Mouse (Mus musculus) heart, adult 18-20 months (tissue): ENCODE measurements at regions not wholly inside any gene's neighbourhood (a gene's known extent, or its start where the extent isn't known, plus 50 kb on each side); places are given as distances from the start of the nearest gene placed in this dataset.

Source experiments
- DNase-seq, 2 experiments: peaks; one replicate each; pipeline ENCODE4 v3.0.0; 2021 to 2022; ENCODE audit warnings: mixed read lengths in 1 of 2

DNA sequence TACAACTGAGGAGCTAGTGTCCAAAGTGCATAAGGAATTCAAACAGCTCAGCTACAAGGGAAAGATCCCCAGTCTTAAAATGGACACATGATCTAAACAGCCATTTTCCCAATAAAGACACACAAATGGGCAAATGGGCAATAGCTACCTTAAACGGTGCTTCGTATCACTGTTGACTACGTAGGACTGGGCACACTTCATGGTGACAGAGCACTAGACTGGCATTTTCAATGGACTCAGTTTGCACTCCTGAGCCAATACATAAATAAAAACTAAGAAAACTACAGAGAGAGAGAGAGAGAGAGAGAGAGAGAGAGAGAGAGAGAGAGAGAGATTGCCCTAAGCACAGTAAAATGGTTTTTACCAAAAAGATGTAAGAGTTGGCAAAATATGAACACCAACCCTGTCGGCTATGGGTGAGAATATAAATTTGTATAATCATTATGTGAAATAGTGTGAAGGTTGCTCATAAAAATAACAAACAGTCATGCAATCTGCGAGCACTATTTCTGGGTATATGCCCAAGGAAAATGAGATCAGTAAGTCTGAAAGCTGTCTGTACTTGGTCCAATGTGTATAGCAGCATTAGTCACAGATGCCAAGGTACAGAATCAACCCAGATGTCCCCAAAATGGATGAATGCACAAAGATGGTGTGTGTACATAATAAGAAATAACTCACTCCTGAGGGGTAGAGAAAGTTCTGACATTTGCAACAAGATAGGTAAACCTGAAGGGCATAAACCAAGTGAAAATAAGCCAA lies 312.9 kb upstream of the Clec14a start:
- no peak for DNase-seq

DNA sequence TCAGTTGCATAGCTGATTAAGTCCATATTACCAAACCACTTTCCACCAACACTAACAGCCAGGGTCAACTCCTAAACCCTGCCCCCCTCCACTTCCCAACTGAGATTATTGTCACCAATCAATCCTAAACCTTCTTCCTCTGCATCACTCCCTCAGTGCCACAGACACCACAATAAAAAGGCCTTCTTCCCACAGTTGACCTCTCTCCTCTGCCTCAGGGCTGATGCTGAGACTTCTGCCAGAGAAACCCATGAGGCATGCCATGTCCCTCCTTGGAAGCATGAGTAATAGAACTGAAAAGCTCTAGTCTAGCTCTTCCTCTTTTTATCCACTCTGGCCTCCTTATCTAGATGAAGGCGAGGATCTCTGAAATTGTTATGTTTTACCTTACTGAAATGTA lies 300.0 kb upstream of the Clec14a start:
- DNase-seq, result no peak

DNA sequence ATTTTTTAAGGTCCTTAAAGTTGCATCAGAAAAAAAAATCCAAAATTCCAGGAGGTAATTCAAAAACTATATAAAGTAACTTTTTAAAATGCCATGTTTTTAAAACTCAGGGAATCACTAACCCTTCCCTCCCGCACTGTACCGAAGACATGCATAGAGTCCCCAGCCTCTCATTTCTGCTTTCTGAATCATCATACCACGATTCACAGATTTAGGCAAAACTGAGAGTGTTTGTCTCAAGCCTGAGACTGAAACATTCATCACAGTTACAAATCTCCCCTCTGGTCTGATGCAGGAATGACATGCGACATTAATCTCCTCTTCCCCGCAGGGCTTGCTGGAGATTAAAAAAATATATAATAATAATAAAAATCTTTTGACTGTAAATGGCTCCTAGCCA lies 291.8 kb upstream of the Clec14a start:
- no peak for DNase-seq

DNA sequence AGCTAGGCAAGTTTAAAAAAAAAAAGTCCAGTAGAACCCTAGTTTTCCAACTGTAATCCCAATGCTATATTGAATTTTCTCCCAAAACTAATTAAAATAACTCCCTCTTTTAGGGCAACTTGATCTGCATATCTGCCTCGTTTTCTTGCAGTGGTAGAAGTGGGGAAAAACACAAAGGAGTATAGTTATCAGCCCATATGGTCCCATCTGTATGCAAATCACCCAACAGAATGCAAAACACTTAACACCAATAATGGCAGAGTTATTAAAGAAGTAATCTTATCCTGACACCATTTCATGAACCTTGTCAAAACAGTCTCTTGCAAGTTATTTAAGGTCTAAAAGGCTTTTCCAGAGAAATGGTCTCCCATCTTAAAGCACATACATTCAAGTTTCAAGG lies 290.7 kb upstream of the Clec14a start:
- DNase-seq, result no peak

DNA sequence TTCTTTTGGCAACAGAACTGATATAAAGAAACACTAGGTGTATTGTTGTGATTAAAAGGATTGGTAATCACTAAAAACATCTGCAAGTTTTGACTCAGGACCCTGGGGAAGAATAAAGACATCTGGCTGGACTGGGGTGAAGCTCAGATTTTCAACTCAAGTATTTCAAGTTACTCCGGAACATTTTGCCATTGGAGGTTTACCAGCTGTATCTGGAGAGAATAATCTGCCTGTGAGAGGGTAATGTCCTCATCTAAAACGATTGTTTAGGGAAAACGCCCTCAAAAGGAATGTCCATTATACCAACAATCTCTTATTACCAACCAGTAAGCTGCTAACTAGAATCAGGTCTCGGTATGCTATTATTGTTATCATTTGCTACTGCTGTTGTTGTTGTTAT lies 288.2 kb upstream of the Clec14a start:
- no peak for DNase-seq

DNA sequence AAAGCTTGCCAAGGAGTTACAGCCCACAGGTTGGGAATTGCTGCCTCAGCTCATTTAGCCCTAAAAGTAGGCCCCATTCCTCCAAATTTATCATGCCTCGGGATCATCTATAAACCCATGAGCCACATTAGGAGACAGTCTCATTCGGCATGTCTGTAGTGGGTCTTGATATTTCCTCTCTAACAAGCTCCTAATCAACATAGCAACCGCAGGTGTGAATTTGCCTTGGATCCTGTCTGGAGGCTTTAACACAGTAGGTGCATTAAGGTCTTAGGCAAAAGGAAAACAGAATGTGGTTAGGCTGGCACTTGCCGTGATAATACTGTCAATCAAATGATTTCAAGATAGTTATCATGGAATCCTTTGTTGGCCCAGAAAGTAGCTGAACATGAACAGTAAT lies 287.7 kb upstream of the Clec14a start:
- DNase-seq, result no peak

DNA sequence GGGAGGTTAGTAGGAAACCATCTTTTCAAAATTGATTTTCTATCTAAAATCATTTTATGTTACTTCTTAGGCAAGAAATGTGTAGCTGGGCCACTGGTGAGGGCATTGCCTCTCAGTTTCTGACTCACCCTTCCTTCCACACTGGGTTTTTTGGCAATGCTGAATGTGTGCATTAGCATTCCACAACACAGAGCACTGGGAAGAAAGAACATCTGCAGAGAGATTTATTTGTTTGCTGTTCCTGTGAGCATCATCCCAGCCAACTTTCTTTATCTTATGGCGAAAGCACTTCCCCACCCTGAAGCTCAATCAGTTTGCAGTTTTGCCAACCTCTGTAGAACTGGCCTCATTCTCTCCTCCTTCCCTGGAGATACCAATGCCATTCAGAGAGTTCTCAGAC lies 287.0 kb upstream of the Clec14a start:
- DNase-seq, result peak in 1 of 2 experiments; percentile 25

DNA sequence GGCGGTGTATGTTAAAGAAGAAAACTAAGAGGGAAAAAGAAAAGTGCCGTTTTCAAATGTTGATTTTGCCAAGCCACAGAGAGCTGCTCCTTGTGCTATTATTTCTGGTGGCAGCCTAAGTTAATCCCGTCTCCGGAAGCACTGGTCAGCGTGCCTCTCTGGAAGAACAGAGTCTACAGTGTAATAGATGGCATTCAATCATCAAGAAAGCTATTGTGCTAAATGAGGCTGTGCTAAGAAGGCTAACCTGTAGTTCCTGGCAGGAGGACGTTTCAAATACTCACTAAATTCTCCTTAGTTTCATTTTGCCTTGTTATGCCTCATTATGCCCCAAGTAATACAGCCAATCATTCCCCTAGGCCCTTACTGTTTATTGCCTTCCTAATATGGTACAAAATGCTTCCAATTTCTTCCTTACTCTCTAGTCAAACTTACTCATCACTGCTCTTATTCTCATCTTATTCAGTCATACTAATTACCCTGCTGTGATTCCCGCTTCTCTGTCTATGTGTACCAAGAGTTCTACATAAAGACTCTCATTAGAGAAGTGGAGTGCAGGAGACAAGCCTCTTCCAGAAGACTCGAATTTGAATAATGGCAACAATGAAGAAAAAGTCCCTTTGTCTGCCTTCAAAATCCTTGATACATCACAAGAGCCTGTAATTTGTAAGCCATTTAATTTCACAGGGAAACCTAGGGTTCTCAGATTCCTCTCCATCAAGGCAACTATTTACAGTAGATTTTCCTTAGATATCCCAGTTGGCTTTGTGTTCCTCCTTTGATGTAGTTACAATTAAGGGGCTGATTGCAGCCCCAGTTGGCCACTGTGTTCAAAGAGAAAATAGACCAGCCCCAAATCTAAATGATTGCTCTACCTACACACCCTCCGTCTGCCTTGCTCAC lies 282.0 kb upstream of the Clec14a start:
- no peak for DNase-seq

DNA sequence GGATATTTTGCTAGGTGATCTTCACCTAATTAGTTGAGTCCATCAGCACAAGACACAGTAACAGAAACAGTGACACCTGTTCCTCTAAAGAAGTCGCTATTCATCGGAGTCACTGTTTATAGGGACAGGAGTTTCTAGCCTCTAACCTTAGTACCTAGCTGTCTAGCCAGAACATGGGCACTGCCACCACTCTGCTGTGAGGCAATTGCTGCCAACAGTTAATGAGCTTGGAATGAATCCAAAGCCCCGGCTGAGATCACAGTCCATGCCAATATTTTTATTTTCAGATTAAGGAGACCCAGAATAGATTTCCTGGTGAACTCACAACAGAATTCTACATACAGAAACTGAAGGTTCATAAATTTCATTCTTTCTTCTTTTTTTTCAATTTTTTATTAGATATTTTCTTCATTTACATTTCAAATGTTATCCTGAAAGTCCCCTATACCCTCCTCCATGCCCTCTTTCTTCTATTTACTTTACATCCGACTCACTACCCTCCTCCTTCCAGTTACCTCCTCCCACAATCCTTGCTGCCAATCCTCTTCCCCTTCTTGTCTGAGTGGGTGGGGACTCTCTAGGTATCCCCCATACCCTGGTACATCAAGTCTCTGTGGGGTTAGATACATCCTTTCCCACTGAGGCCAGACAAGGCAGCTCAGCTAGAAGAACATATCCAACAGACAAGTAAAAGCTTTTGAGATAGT lies 276.9 kb upstream of the Clec14a start:
- peak; percentile 60 to 70 for DNase-seq

DNA sequence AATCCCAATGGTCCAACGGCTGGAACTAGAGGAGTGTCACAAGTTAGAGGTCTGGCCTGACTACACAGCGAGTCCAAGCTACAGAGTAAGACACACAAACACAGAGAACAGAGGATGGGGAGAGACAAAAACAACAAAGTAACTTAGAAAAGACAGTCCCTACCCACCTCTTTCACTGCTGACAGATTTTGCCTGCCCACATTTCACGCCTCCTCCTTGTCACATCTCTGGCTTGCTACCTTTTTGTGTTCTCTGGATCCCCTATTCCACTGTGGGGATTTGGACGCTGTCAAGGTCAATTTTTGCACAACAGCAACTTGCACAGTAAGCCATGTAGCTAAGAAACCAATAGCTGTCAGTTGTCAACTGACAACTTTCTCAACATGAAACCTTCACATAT lies 275.8 kb upstream of the Clec14a start:
- peak in 1 of 2 experiments; percentile 8 for DNase-seq

DNA sequence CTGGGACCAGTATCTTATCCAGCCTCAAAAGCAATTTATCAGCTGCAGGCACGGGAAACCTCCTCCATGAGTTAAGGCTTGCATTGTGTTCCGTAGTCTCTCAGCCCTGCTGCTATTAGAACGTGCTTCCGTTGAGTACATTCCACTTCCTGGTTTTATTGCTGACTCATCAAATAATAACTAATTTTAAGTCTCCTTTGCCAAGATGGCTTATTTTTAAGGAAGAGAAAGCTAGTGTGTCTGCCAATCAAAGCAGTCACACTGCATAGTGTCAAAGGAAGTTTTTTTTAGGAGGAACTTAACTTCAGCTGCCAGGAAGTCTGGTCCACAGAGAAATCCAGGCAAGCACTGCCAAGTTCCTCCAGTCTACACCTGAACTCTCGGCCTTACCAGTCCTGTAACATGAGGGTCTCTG lies 269.2 kb upstream of the Clec14a start:
- peak; percentile 37 to 68 for DNase-seq

DNA sequence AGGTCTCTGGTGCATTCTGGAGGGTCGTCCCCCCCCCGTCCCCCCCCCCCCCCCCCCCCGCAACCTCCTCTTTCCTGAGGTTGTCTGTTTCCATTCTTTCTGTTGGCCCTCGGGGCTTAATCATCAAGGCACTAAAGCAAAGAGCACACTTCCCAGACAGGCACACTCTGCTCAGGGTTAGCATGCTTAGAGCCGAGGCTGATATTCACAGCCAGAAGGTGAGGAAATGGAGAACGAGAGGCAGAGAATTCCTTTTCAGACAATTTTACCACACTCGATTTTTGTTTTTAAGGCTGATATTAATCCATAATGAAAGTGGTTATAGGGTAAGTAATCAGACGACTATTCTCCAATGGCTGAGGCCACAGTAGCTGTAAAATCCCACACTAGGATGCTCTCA lies 268.7 kb upstream of the Clec14a start:
- no peak for DNase-seq

DNA sequence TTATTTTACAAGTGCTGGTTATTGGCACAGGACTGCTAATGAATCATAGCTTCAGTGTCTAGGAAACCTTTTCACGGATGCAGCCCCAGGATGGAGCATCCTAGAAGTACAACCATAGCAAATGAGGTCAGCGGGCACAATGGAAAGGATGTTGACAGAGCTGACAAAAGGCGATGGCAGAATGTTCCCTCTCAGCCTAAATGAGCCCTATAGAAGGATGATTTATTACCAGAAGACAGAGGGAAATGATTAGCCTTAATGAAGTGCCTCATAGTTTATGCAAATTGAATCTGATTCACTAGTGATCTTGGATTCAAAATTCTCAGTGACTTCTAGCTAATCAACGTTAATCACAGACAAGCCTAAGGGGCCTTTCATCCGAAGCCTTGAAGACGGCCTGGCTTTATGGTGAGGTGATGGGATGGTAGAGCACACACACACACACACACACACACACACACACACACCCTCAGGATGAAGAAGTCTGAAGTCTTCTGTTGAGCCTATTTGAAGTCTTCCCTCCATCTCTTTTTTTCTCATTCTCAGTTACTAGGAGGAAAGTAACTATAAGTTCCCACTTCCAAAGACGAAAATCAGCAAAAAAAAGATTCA lies 267.4 kb upstream of the Clec14a start:
- DNase-seq, result no peak

DNA sequence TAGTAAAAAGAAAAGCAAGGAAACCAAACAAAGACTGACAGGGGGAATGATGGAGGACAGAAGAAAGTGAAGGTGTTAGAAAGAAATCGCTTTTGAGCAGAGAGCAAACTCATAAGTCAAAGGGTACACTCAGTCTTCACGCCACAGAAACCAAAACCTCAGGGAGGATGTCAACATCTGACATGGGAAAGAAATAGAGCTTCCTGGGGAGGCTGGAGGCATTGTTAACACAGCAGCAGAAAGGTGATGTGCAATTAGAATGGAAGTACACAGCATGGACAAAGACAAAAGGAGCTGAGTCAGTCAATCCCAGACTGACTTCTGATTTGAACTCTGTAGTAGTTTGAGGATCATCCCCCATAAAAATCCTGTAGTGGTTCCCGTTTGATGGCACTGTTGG lies 261.2 kb upstream of the Clec14a start:
- DNase-seq, result no peak

DNA sequence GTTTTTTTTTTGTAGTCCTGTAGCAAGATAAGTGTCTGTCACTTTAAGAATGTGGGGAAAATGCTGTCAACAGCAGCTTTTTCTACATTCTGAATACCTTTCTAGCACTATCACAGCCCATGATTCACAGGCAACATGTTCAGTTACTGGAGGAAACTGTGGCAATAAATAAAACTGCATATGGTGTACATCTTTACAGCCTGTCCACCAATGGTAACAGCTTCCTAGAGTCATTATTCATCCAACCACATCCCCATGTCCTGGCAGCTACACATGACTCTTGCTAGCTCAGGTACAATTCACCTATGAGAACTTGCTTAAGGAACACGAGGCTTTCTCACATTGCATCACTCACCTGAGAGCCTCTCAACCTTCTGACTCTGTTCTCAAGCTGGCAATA lies 247.7 kb upstream of the Clec14a start:
- DNase-seq, result no peak

DNA sequence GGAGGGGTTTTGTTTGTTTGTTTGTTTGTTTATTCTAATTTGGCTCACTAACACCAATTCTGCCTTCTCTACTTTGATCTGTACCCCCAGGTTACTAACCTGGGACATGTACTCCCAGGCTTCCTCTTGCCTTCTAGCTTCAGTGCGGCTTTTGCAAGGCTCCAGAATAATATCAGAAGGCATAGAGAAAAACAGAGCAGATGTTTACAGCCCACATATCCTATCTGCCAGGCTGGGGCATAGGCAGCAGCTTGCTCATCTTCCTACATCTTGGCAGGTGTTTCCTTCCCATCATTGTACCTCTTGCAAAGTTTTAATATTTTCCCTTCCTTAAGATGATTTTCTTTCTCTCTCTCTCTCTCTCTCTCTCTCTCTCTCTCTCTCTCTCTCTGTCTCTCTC lies 244.9 kb upstream of the Clec14a start:
- DNase-seq, result no peak

DNA sequence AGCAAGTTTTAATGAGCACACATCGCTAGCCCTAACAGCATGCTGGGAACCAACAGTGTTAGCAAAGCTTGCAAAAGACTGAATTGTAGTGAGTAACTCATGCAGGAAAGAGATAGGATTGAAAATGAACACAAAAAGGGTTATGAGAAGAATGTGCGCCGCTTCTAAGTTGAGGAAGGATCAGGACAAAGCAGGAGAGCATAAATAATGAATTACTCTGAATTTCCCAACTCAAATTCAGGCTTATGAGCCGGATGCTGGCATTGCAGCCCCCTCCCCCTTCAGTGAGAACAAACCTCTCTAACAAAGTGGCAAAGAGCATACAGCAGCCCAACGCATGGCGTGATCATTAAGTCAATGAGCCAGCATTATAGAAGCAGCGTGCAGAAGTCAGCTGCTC lies 243.6 kb upstream of the Clec14a start:
- no peak for DNase-seq

DNA sequence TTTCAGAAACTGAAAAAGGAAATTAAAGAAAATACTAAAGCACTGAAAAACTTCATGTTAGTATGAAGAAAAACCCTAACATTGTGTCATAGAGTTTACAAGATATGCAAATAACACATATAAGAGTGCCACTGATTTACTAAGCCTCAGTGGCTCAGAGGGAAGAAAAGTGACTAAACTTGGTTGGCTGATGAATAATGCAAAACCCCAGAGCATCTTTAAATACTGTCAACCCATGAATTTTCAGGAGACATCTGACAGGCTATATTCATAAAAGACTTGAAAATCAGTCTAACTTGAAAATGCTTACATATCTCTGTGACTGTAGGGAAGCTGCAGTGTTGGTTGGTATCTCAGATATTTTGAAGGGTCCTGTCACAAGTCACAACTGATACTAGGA lies 235.2 kb upstream of the Clec14a start:
- DNase-seq, result no peak

DNA sequence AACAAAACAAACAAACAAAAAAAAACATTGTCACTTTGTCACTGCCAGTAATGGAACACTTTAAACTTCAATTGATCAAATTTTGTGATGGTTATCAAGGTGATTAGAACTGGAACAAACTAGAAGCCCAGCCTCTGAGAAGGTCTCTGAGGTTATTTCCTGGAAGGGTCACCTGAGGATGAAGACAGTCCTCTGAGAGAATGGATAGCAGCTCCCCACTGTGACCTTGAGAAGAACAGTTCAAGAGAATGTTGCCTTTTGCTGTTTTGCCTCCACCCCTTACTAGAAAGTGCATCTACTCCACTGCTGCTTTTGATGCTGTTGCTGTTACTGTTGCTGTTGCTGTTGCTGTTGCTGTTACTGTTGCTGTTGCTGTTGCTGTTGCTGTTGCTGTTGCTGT lies 205.1 kb upstream of the Clec14a start:
- DNase-seq, result no peak

DNA sequence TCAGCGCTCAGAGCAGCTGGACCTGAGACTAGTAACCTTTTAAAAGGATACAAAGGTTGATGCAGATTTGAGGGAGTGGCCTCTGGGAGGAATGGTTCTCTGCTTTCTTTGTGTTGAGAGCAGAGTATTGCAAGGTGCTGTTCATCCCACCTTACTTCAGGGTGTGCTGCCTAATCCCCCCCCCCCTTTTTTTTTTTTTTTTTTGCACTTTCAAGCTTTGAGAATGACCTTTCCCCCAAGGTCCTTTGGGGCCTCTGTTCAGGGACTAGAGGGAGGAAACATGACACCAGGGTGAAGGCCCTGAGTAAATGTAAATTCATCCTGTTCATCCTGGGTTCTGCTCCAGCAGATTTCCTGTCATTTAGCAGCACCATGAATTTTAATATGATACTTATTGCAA lies 204.4 kb upstream of the Clec14a start:
- no peak for DNase-seq

DNA sequence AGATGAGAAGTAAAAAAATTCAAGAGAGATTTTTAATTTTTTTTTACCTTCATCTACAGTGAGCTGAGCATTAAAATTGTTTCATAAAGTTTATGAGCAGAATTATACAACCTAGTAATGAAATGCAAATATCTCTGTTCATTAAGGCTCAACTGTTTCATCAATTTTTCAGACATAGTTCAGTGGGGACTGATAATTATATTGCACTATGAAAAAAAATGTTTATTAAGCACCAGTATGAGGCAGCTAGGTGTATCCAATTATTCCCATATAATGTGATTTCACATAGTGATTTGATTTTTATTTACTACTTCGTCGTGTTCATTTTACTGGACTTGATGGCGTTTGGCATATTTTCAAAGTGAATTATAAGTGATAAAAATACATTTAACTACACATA lies 191.4 kb upstream of the Clec14a start:
- no peak for DNase-seq

DNA sequence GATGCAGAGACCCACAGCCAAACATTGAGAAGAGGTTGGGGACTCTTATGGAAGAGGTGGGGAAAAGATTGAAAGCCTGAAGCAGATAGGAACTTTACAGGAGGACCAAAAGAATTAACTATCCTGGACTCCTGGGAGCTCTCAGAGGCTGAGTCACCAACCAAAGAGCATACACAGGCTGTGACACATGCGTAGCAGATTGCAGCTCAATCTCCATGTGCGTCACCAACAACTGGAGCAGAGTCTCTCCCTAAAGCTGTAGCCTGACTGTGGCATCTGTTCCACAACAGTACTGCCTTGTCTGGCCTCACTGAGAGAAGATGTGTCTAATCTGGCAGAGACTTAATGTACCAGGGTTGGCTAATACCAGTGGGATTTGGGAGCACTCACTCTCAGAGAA lies 185.7 kb upstream of the Clec14a start:
- no peak for DNase-seq

DNA sequence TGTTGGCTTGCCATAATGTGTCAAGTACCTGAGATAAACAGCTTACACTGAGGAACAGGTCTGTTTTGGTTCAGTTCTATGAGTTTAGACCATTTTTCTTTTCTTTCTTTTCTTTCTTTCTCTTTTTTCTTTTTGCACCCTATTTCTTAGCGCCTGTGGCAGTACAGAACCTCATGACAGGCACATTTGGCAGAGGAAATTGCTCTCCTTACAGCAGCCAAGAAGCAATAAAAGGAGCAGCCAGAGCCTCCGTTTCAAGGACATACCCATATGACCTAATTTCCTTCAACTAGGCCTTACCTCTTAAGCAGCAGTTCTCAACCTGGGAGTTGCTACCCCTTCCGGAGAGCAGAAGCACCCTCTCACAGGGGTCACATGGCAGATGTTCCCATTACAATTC lies 173.9 kb upstream of the Clec14a start:
- peak in 1 of 2 experiments; percentile 7 for DNase-seq
